Mouse (Mus musculus) C2C12 (cell line): ENCODE measurements at regions not wholly inside any gene's neighbourhood (a gene's known extent, or its start where the extent isn't known, plus 50 kb on each side); places are given as distances from the start of the nearest gene placed in this dataset.

Experiments used
- CTCF ChIP-seq: IDR thresholded peaks from one replicate; pipeline ENCODE4 v1.5.1; 2011; ENCODE audit not compliant: control insufficient read depth, insufficient read depth, insufficient read length
- MAX ChIP-seq: IDR thresholded peaks from one replicate; pipeline ENCODE4 v1.6.1; 2011; ENCODE audit warnings: mild to moderate bottlenecking, control low read depth
- MYOD1 ChIP-seq: IDR thresholded peaks from one replicate; pipeline ENCODE4 v1.6.1; 2011; ENCODE audit warnings: low read depth; ENCODE audit not compliant: control insufficient read depth, insufficient read length
- MYOG ChIP-seq: IDR thresholded peaks from one replicate; pipeline ENCODE4 v1.6.1; 2011; ENCODE audit not compliant: control insufficient read depth, insufficient read length; ENCODE audit errors: extremely low read depth
- USF1 ChIP-seq: IDR thresholded peaks from one replicate; pipeline ENCODE4 v1.6.1; 2011; ENCODE audit warnings: low read depth, mild to moderate bottlenecking, control low read depth, moderate library complexity

GRCm38 (mm10) chr16:95847765-95848483 lies 142.8 kb downstream of the Psmg1 start:
- TF ChIP-seq MAX (no peak), CTCF (no peak), USF1 (no peak), MYOG (no peak), MYOD1 (no peak)
